Mouse (Mus musculus) spleen, embryonic (tissue): ENCODE measurements around the gene Fgf8.

Experiments
- CTCF ChIA-PET: fragments of 350-600 bp; sonication (Branson Sonifier 250); formaldehyde crosslinking; loops from one replicate; lab custom pipeline; 2022; lab: Charles Lee

Gene Fgf8

DNA sequence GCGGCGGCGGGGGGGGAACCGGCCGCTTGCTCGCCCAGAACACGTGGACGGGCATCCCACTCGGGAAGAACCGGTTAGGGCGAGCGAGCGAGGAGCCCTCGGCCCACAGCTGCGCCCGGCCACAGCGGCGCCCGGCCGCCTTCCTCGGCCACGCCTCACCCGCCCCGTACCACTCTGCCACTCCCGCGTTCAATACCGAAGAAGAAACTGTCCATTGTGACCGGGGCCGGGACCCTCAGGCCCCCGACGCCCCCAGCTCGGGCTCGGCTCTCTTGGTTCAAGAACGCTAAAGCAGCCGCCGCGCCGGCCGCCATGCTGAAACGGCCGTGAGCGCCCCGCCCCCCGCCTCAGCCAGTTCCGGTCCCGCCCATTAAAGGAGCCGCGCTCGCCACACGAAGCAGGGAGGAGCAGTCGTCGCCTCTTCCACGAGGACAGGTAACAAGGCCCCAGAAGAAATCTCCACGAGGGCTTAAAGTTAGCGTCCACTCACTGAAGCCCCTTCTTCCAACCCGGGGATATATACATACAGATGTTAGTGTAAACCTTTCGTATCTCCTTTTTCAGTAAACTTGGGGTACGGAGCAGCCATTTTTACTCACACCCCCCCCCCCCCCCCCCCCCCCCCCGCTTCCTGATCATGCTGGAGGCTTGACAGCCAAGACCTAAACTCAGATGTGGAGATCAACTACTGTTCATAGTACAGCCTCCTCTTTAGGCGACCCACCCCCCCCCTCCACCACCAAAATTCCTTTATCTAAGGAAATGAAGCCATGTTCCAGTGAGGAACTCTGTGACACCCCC, 6.7 kb upstream of the Fgf8 start, which contains the start of gene Npm3:
TSS of gene Npm3 (minus strand) at position 349 of the 801 bp plus-strand sequence.
- CTCF ChIA-PET = no interaction called here

DNA sequence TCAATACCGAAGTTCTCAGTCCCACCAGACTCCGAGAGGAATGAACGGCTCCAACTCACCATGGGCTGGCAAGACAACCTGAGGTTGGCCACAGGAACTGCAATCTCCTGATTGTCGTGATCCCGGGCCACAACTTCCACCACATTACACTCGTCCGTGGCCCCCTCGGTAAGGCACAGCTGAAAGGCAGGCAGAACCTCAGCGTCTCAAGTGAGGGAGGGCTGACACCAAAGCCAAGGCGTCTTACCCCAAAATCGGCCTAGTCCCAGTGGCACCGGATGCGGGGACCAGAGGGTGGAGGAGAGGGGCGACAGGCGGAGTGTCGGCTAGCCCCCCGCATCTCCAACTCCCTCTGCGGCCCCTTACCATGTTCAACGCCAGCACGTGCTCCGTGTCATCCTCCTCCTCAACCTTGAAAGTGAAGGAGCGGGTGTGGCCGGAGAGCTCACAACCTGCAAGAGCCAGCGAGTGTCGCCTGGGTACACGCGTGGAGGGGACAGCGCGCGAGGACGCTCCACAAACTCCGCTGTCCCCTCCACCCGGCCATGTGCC, 6.1 kb upstream of the Fgf8 start:
- CTCF ChIA-PET = no interaction called here

DNA sequence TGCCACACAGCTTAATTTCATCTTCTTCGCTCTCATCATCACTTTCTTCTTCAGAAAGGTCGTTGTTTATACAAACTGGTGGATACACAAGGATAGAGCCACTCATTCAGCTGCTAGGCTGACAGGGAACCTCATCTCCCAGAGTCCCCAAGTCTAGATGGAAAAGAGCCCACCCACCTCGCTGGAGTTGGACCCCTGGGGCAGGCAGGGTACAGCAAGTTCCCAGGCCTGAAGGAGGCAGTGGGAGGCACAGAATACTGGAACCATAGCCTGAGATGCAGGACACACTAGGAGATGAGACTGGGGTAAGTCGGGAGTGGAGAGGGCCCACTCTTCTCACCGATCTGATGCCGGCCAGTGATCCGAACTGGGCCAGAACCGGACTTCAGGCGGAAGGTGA, 5.5 kb upstream of the Fgf8 start:
- CTCF ChIA-PET = interaction anchor here (1.4 kb wide), 1 partner anchor 203 kb away, joined by 3 read pairs; no protein-coding TSS in a partner anchor

DNA sequence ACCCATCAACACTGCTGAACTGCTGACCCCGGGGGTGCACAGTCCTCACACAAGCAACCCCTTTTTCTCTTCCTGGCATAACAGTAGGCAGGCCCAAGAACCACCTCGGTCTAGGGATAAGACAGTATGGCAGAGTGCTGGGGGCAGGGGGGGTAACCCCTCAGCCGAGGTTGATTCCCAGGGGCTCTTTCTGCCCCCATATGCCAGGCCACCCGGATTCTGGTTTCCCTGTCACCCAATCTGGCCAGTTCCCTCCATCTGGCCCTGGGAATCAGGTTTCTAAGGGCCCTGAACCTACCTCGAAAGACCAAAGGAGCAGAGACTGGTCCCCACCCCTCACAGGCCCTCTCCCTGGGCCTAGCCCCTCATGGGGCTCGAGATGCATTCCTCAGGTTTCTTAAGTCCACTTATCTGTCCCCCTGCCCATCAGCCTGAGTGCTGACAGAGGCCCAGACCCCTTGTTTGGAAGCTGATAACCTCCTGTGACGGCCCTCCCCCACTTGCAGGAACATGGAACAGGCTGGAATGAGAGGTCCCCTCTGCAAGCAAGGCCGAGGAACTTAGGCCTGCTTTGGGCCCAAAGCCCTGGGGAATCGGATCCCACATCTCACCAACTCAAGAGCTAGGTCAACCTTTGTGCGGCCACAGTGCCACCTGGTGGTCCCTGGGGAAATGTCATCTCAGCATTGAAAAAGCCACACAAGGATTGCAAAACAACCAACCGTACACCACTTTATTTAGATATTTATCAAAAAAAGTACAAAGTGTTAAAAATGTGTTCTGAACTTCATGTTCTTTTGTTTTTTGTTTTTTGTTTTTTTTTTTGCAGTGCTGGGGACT, 4.5 kb upstream of the Fgf8 start:
- CTCF ChIA-PET = interaction anchor here (1.2 to 1.4 kb wide), 3 partner anchors 9 to 202 kb away, joined by 3 read pairs; no protein-coding TSS in a partner anchor

DNA sequence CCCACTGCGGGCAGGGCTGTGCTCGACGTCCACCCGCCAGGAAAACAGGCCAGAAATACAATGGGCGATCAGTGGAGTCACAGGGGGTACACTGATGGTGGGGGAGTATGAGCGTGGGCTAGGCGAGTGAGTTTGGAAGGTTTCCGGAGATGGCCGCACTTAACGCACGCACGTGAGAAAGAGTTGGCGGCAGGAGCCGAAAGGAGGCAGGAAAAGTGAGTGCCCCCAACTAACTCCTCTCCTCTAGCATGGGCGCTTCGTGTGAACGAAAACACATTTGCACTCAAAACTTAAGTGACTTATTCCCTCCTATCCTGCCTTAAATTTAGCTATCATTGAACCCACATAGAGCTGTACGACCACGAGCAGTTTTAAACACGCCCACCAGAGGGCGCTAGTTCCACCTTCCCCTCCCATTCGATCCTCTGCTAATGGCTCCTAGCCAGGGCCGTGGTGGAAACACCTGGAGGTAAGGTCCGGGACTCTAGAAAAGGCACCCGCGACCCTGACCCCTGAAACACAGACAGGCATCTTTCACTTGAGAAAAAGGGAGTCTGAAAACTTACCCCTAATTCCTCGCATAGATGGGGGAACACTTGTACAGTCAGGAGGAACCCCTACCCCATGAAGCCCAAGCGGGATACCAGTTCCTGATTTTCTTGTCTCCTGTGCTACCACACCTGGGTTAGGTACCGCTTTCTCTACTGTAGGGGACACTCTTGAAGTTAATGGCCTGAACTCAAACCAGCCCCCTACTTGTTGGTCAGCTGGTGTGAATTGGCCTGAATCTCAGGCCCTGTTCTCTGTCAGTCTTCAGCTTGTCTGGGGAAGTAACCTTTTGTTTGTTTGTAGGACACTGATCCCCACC, 3.7 kb upstream of the Fgf8 start:
- CTCF ChIA-PET = interaction anchor here (0.7 to 1.4 kb wide), 4 partner anchors 10 to 202 kb away, joined by 3 to 4 read pairs (median 3); no protein-coding TSS in a partner anchor

DNA sequence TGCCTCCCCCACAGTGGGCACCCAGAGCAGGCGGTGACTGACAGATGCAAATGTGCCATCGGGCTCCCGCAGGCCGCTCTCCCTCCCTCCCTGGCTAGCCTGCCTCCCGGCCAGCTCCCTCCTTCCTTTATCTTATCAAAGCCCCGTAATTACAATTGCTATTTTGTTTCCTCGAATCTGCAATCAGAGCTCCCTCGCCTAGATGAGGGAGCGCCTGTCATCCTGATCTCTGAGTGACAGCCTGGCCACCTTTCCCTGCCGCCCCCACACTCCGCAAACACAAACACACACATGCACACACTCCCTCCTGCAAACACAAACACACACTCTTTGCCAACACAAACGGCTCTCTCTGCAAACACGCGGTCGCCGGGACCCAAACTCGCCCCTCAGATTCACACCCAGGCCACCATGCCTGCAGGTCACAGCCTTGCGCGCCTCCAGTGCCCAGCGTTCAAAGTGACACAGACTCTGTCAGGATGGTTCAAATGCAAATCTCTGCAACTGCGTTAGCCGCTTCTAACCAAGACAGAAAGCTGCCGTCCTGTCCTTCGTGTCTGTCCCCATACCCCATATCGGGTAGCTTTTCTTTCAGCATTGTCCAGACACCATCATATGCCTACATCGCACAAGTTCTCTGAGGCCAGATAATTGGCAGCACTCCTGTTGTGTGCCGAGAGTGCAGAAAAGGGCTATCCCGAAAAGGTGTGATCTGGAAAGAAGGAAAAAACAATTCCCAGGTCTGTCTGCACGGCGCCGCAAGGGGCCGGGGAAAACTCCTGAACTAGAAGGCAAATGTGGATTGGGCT, 2.8 kb upstream of the Fgf8 start:
- CTCF ChIA-PET = interaction anchor here (0.6 to 1.0 kb wide), 5 partner anchors 27 to 850 kb away, joined by 3 to 9 read pairs (median 4); no protein-coding TSS in a partner anchor

DNA sequence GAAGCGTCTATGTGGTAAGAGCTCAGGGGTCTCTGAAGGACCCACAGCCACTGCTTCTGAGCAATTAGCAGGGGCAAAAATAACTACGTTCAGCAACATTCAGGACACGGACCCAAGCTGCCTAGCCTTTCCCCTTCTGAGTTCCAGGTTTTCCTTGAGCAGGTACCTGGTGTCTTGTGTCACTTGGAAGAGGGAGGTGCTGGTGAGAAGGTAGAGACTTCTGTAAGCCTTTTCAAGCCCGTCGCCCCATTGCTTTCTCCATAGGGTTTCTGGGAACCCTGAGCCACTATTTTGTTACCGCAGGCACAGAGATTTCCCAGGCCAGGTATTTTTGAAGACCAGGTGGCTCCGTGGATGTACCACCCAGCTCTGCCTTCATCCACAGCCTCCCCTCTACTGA, 904 bp upstream of the Fgf8 start:
- CTCF ChIA-PET = no interaction called here

DNA sequence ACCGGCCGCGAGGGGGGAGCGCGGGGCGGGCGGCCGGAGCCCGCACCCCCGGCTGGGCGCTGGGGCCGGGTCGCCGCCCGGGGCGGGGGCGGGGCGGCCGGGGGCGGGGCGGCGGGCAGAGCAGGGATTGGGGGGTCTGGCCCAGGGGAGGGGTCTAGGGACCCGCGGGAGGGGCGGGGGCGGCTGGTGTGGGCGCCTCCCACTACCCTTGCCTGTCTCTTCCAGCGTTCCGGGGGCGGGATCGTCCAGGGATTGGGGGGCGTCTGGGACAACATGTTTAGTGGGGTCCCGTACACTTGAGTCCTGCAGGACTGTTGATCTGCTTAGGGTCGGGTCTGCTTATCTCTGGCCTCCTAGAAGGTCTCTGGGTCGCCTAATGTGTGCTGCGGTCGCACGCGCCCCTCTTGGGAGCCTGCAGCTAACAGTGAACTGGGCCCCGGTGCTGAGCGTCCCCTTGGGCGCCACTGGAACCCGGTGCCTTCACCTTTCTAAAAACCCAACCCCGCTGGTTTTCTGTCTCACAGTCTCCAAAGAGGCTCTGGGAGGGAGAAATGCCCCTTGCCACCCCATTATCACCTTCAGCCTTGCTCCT, 365 bp upstream of the Fgf8 start:
- CTCF ChIA-PET = no interaction called here

DNA sequence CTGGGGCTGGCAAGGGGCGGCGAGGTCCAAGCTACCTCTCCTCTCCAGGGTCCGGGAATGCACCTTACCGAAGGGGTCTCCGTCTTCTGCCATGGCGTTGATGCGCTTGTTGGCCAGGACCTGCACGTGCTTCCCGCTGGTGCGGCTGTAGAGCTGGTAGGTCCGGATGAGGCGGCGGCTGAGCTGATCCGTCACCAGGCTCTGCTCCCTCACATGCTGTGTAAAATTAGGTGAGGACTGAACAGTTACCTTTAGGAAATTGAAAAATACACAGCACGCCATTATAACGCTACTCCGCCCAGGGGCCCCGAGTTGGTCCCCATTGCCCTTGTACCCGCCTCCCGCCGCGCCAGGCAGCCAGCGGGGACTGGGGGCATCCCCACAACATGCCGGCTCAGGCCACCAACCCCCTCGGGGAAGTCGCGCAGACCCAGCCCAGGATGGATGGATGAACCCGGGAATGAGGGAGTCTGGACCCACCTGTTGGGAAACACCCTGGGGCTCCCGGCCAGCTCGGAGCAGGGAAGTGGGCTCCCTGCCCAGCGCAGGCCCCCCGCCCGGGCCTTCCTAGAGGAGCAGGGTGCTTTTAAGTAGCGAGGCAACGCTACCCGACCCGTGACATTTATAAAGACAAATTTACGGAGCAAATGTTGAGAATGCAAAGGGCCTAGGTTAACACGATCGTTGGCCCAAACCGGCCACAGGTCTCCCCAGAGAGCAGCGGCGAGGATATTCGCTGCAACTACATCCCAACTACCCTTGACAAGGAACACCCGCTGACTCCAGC, 1.1 kb downstream of the Fgf8 start:
- CTCF ChIA-PET = no interaction called here

DNA sequence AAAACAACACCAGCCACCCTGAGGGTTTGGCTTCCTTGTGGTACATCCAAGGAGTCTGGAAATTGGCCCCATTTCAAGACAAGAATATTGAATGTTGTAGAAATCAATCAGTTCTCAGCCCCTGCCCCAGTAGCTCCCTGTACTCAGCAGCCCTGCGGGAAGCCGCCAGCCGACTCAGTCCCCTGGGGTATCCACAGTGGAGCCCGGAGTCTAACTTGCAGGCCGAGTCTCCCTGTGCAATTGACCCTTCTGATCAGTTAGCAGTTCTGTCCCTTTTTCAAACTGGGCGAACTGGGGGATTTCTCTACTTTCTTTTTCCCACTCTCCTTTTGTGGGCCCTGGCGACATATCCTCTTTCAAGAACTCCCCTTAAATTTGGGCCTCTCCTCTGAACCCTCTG, 1.9 kb downstream of the Fgf8 start:
- CTCF ChIA-PET = no interaction called here

DNA sequence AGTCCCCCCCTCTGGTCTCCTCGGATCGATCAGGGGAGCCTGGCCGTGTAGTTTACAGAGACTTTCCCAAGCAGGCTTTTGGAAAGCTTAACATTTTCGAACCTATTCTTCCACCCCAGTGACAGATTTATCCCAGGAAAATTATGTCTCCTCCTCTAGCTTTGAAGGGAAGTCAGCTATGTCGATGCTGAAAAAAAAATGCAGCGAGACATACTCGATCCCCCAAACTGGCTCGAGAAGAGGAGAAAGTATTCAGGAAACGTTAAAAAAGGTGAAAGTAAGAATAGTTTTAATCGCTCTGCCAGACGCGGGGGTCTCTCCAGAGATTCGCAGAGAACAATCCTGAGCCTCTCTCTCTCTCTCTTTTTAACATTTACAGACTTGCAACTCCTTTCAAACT, 2.5 kb downstream of the Fgf8 start:
- CTCF ChIA-PET = no interaction called here

DNA sequence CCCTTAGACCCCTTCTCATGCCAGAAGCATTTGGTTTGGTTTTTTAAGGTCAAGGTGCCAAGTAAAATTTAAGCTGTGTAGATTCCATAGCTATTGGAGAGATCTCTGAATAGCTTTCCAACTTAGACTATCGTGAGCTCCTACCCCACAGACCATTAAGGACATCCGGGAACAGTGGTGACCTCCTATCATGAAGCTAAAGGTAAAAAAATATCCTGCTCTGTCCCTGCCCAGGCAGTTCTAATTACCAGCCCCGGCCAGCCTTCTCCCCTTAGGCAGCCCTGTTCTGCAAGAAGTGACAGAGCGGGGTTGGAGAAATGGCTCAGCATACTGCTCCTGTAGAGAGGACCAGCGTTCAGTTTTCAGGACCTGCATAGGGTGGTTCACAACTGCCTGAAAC, 4.2 kb downstream of the Fgf8 start:
- CTCF ChIA-PET = no interaction called here

DNA sequence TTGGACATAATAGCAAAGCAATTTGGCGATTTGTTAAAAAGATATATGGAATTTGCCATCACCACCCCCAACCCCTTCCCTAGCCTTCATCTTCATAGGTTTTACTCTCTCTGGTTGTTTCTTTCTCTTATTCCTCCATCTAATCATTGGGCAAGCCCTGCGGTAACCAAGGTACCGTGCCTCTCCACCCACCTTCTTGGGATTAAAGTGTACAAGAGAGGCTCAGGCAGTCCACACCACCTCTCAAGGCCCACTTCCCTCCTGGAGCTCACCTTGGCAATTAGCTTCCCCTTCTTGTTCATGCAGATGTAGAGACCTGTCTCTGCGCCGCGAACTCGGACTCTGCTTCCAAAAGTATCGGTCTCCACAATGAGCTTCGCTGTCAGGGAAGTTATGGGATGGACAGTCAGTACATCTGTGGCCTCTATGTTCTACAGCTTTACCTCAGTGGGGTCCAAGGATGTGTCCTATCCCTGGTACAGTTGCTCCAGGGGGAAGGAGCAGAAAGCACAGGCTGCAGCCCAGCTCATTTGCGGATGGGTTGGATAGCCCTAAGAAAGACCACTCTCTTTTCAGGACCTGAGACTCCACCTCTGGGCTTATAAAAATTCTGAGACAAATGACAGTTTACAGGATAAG, 4.8 kb downstream of the Fgf8 start:
- CTCF ChIA-PET = interaction anchor here (0.6 kb wide), 2 partner anchors 46 to 498 kb away, joined by 3 to 18 read pairs; partner anchors contain the start of gene Mgea5

DNA sequence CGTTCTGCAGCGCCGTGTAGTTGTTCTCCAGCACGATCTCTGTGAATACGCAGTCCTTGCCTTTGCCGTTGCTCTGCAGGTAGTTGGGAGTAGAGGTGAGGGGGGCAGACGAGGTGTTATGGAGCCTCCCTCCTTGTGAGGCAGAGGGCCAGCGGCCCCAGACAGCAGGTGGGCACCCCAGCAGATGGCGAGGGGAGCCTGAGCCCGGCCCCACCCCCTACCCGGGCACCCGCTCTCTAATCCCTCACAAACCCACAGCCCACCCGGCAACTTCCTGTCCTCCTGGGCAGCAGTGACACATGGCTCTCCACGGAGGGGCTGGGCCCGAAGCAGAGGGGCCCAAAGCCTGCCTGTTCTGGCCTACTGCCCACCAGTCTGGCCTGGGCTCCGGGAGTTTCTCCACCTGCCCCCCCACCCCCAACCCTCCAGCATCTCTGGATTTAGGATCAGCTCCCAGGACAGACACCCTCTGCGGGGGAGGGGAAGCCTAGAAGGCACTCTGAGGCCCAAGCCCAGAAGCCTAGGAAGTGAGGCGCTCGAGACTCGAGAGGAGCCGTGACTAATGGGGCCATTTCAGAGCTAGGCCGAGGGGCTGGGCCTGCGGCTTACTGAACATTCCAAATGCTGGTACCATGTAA, 5.4 kb downstream of the Fgf8 start:
- CTCF ChIA-PET = interaction anchor here (0.6 kb wide), 2 partner anchors 47 to 497 kb away, joined by 3 to 18 read pairs; partner anchors contain the start of gene Mgea5

DNA sequence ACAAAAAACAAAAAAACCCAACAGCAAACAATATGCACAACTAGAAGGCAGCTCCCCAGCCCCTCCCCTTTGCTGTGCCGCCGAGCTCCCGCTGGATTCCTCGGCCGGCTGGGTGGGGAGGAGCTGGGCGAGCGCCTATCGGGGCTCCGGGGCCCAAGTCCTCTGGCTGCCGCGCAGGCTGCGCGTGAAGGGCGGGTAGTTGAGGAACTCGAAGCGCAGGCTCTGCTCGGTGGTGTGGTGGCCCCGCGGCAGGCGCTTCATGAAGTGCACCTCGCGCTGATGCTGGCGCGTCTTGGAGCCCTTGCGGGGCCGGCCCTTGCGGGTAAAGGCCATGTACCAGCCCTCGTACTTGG, 5.9 kb downstream of the Fgf8 start:
- CTCF ChIA-PET = no interaction called here

DNA sequence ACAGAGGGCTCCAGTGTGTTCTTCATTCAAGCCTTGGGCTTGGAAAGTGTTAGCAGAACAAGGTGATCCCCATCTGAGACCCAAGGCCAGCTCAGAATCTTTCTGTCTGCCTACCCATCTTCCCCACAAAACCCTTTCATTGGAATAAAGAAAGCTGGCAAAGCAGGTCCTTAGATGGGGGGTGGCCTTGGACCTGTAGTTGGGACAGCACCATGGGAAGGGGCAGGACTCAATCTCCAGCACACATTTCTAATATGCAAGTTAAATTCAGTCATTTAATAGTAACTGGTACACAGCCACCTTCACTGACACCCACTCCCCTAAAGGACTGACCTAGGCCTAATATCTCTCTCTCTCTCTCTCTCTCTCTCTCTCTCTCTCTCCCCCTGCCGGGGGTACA, 6.5 kb downstream of the Fgf8 start:
- CTCF ChIA-PET = no interaction called here

DNA sequence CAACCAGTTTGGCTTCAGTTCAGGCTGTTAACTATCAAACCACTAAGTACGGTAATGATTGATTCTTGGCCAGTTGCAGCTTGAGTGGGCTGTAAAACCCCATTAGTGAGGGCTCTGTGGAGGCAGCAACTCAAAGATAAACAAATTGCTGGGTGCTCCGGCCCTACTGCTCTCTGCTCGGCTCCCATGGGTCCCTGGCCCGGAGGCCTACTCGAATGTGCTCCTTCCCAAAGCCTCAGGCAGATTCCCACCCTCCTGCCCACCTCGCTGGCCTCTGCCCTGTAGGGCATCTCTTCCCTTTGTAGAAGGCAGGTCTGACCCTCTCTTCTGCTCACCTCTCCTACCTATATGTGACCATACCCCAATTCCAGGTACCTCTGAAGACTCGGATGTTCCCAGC, 8.0 kb downstream of the Fgf8 start:
- CTCF ChIA-PET = no interaction called here

DNA sequence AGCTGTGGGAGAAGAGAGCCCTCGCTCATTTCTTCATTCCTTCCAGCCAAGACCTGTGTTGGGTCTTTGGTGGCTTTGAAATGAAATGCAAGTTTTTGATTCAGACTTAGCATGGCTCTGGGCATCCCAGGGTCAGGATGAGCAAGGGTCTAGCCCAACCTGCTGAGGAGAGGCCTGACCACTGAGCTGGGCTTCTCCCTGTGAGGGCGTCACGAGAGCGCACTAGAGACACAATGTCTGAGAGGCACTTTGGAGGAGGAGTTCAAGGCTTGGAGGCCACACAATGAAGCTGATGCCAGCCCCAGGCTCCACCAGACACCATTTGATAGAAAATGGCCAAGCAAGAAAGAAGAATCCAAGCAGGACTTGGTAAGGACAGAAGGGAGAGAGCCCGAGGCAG, 8.5 kb downstream of the Fgf8 start:
- CTCF ChIA-PET = no interaction called here
